Mouse (Mus musculus): ENCODE results near the gene Zc2hc1c. TPM values are rescaled to one million over a fixed set of nuclear protein-coding genes. Genes with fewer than 3 reads are reported as not detected.

The Zc2hc1c gene
- polyA plus RNA-seq, 1 experiment from 2014 or later, result 0.96 TPM

DNA sequence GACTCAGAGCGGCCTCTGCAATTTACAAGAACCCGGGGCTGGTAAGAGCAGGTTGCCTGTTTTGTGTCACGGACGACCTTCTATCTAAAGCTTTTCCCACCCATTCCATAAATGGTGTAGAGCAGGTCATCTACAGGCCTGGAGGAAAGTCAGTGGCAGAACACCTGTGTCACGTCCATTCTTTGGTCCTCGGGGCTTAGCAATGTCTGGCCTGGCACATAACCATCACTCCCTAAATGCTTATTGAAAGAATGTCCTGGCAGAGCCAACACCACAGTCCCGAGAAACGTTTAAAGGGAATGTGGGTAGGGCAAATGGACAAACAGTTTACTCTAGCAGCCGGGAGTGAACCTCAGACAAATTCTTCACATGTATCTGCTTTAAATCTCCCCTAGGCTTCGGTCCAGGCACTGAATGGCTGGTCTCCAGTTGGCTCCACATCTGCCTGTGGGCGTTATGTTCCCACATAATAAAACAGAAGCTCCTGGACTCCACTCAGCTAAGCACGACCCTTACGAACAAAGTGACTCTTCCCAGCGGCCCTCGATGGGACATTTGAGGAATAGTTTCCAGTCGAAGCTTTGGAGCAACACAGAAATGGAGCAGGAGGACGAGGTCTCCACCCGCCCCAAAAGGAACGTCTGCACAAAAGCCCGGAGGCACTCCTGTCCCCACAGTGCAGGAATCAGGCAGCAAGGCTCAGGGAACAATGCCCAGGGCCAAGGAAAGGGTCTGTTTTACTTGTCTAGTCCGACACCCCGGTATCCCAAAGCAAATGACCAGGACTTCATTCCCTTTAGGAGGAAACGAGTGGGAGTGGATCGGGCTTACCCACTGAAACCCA, 988 bp downstream of the Zc2hc1c start:
- Histone ChIP-seq H3K27ac (ENCODE audit: low read depth, low read length) (peak overlapping the region; percentile 29; the same call in 1 of the 2 replicates), H3K9me3 (ENCODE audit: control insufficient read depth) (no peaks in the 10 kb centered on the region), H3K36me3 (ENCODE audit: control insufficient read depth, insufficient read depth) (no peaks in the 10 kb centered on the region), H3K4me2 (replicated peaks; ENCODE audit: low read depth) (peak overlapping the region; percentile 77), H3K4me3 (ENCODE audit: low read depth, low read length) (peak overlapping the region; percentile 50), H3K27me3 (replicated peaks; ENCODE audit: control insufficient read depth, insufficient read depth, low read length) (peaks cover 11% of the 10 kb centered on the region), H3K4me1 (replicated peaks; ENCODE audit: control insufficient read depth, insufficient read depth, low read length) (no peaks in the 10 kb centered on the region), H3K9ac (ENCODE audit: low read depth, low read length) (no peak overlapping the region)
- ATAC-seq, result no peak
- WGBS, result 52% methylated on average over 24 of the region's 24 CpGs
- TF ChIP-seq CTCF (IDR thresholded peaks at IDR 0.05; ENCODE audit: low read depth), result no peak

- Histone ChIP-seq H3K9ac (ENCODE audit: low read depth, low read length) (no peak overlapping the region), H3K4me3 (ENCODE audit: low read depth, low read length) (no peak overlapping the region), H3K9me3 (ENCODE audit: control insufficient read depth) (no peaks in the 10 kb centered on the region), H3K27ac (ENCODE audit: low read depth, low read length) (no peak overlapping the region), H3K27me3 (replicated peaks; ENCODE audit: control insufficient read depth, insufficient read depth, low read length) (peaks cover 11% of the 10 kb centered on the region), H3K4me1 (replicated peaks; ENCODE audit: control insufficient read depth, insufficient read depth, low read length) (no peaks in the 10 kb centered on the region), H3K4me2 (replicated peaks; ENCODE audit: low read depth) (peak overlapping the region; percentile 21), H3K36me3 (ENCODE audit: control insufficient read depth, insufficient read depth) (no peaks in the 10 kb centered on the region)
- 79% methylated on average over 10 of the region's 10 CpGs for WGBS
- ATAC-seq, result no peak
- no peak for TF ChIP-seq CTCF (IDR thresholded peaks at IDR 0.05; ENCODE audit: low read depth)
Measured at GRCm38 (mm10) chr12:85290633-85291032, 2.2 kb downstream of the Zc2hc1c start.

DNA sequence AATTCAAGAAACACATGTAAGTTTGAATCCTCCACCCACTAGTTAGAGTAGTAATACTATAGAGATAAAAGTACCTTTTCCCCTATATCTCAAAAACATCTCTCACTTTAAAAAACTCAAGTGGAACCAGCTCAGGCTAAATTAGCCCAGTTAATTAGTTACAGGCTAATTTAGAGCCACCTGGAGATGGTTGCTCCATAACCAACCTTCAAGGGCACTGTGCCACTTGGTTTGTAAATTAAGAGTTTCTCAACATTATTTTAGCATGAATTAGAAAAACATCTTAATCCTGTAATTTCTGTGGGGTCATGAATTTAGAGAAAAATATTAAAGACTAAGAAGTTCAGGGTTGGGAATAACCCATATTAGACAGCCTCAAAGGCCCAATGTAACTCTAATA, 3.1 kb downstream of the Zc2hc1c start:
- no peak for TF ChIP-seq CTCF (IDR thresholded peaks at IDR 0.05; ENCODE audit: low read depth)
- Histone ChIP-seq H3K4me2 (replicated peaks; ENCODE audit: low read depth) (no peak overlapping the region), H3K9me3 (ENCODE audit: control insufficient read depth) (no peaks in the 10 kb centered on the region), H3K36me3 (ENCODE audit: control insufficient read depth, insufficient read depth) (no peaks in the 10 kb centered on the region), H3K4me1 (replicated peaks; ENCODE audit: control insufficient read depth, insufficient read depth, low read length) (no peaks in the 10 kb centered on the region), H3K27me3 (replicated peaks; ENCODE audit: control insufficient read depth, insufficient read depth, low read length) (peaks cover 11% of the 10 kb centered on the region), H3K4me3 (ENCODE audit: low read depth, low read length) (no peak overlapping the region), H3K9ac (ENCODE audit: low read depth, low read length) (no peak overlapping the region), H3K27ac (ENCODE audit: low read depth, low read length) (no peak overlapping the region)
- no peak for ATAC-seq

- Histone ChIP-seq H3K9ac (ENCODE audit: low read depth, low read length) (no peak overlapping the region), H3K4me2 (replicated peaks; ENCODE audit: low read depth) (no peak overlapping the region), H3K27ac (ENCODE audit: low read depth, low read length) (no peak overlapping the region), H3K36me3 (ENCODE audit: control insufficient read depth, insufficient read depth) (no peaks in the 10 kb centered on the region), H3K4me3 (ENCODE audit: low read depth, low read length) (no peak overlapping the region), H3K27me3 (replicated peaks; ENCODE audit: control insufficient read depth, insufficient read depth, low read length) (peaks cover 11% of the 10 kb centered on the region), H3K4me1 (replicated peaks; ENCODE audit: control insufficient read depth, insufficient read depth, low read length) (no peaks in the 10 kb centered on the region), H3K9me3 (ENCODE audit: control insufficient read depth) (no peaks in the 10 kb centered on the region)
- no peak for TF ChIP-seq CTCF (IDR thresholded peaks at IDR 0.05; ENCODE audit: low read depth)
- WGBS, result 56% methylated on average over 6 of the region's 6 CpGs
- ATAC-seq, result no peak
Measured at GRCm38 (mm10) chr12:85292288-85292687, 3.9 kb downstream of the Zc2hc1c start.

GRCm38 (mm10) chr12:85292906-85293305, 4.5 kb downstream of the Zc2hc1c start:
- H3K27me3 ChIP-seq (replicated peaks; ENCODE audit: control insufficient read depth, insufficient read depth, low read length), result peaks cover 11% of the 10 kb centered on the region
- 0 out of 2 replicates have a peak, but pooled peaks have one; percentile 26 for TF ChIP-seq CTCF (IDR thresholded peaks at IDR 0.05; ENCODE audit: low read depth)
- no peak overlapping the region for H3K27ac ChIP-seq (ENCODE audit: low read depth, low read length)
- no peak for ATAC-seq
- H3K36me3 ChIP-seq (ENCODE audit: control insufficient read depth, insufficient read depth), result no peaks in the 10 kb centered on the region
- H3K9ac ChIP-seq (ENCODE audit: low read depth, low read length), result no peak overlapping the region
- H3K4me1 ChIP-seq (replicated peaks; ENCODE audit: control insufficient read depth, insufficient read depth, low read length), result no peaks in the 10 kb centered on the region
- H3K4me3 ChIP-seq (ENCODE audit: low read depth, low read length), result no peak overlapping the region
- no peaks in the 10 kb centered on the region for H3K9me3 ChIP-seq (ENCODE audit: control insufficient read depth)
- no peak overlapping the region for H3K4me2 ChIP-seq (replicated peaks; ENCODE audit: low read depth)

DNA sequence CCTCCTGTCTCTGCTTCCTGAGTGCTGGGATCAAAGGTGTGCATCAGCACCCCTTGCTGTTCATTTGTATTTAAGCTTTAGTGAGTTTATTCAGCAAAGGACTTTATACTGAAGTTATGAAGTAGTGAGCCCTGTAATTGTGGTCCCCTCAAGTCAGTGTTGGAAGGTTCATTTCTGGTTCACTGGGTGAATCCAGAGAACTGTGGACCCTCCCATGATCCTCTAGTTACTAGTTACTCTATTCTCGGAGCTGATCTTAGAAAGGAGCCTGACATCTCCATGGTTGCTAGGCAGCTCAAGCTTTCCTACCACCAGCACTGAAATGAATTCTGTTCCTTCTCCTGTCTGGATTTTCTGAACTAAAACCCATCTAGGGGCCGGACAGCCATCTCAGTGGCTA, 7.1 kb downstream of the Zc2hc1c start:
- H3K4me1 ChIP-seq (replicated peaks; ENCODE audit: control insufficient read depth, insufficient read depth, low read length), result no peaks in the 10 kb centered on the region
- no peaks in the 10 kb centered on the region for H3K27me3 ChIP-seq (replicated peaks; ENCODE audit: control insufficient read depth, insufficient read depth, low read length)
- ATAC-seq, result no peak
- H3K4me2 ChIP-seq (replicated peaks; ENCODE audit: low read depth), result no peak overlapping the region
- H3K4me3 ChIP-seq (ENCODE audit: low read depth, low read length), result no peak overlapping the region
- peaks cover 1% of the 10 kb centered on the region; the same call in 1 of the 2 replicates for H3K36me3 ChIP-seq (ENCODE audit: control insufficient read depth, insufficient read depth)
- TF ChIP-seq CTCF (IDR thresholded peaks at IDR 0.05; ENCODE audit: low read depth), result no peak
- no peak overlapping the region for H3K27ac ChIP-seq (ENCODE audit: low read depth, low read length)
- no peaks in the 10 kb centered on the region for H3K9me3 ChIP-seq (ENCODE audit: control insufficient read depth)
- WGBS, result 98% methylated on average over 2 of the region's 2 CpGs
- H3K9ac ChIP-seq (ENCODE audit: low read depth, low read length), result no peak overlapping the region
